Mouse (Mus musculus) liver, adult 2 months (tissue): ENCODE measurements around the gene Efcab7.

ENCODE experiments used
- CTCF ChIP-seq: fragments of 200-500 bp; IDR thresholded peaks from 2 replicates; pipeline ENCODE4 v1.5.1; 2011; ENCODE audit warnings: low read depth, low read length, control low read depth
- POLR2A ChIP-seq: fragments of 200-500 bp; IDR thresholded peaks from 2 replicates; pipeline ENCODE4 v1.6.1; 2011; ENCODE audit warnings: low read length, control low read depth; ENCODE audit not compliant: insufficient read depth; ENCODE audit errors: extremely low read depth

DNA sequence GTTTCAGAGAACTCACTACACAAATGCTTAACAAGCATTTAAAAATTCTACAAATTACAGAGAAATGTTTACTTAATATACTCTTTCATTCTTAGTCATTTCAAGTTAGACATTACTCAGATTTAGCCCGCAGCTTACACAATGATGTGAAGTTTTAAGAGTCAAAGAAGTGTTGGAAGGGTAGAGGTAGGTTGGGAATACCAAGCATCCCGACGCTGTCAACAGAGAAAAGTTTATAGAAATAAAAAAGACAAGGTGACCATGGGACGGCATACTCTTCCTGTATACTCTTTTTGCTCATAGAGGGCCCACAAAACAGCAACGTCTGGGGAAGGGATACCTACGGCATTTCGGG is 282 bp upstream of the Efcab7 start:
- TF ChIP-seq POLR2A (no peak), CTCF (no peak)
